Mouse (Mus musculus) heart, postnatal 0 days (tissue): ENCODE results near the gene Smarcb1. TPM values are rescaled to one million over a fixed set of nuclear protein-coding genes. Genes with fewer than 3 reads are reported as not detected.

Experiments
- ATAC-seq: fragments of 200-750 bp; cut with Nextera tagmentation; 2 replicates; pipeline ENCODE4 v1.8.0; 2017; ENCODE audit warnings: low read depth, moderate number of reproducible peaks, moderate library complexity; ENCODE audit not compliant: insufficient read depth
- DNase-seq: peaks from one replicate; pipeline ENCODE4 v3.0.0-alpha.2; 2016; ENCODE audit warnings: low spot score
- H3K27ac ChIP-seq: fragments of 300-500 bp; sonication (generic); 2 replicates; pipeline ENCODE4 v1.5.1; 2014; ENCODE audit warnings: low read depth, mild to moderate bottlenecking
- H3K27me3 ChIP-seq: fragments of 300-500 bp; sonication (generic); 2 replicates; pipeline ENCODE4 v1.6.1; 2014; ENCODE audit warnings: low read length, mixed read lengths; ENCODE audit not compliant: control insufficient read depth, insufficient read depth
- H3K36me3 ChIP-seq: fragments of 300-500 bp; sonication (generic); replicated peaks from 2 replicates; pipeline ENCODE4 v1.6.1; 2014; ENCODE audit warnings: low read length, mixed read lengths; ENCODE audit not compliant: control insufficient read depth, insufficient read depth
- H3K4me1 ChIP-seq: fragments of 300-500 bp; sonication (generic); 2 replicates; pipeline ENCODE4 v1.6.1; 2014; ENCODE audit warnings: antibody characterized with exemption; ENCODE audit not compliant: control insufficient read depth, insufficient read depth
- H3K4me2 ChIP-seq: fragments of 300-500 bp; sonication (generic); 2 replicates; pipeline ENCODE4 v1.6.1; 2014; ENCODE audit warnings: low read depth, mild to moderate bottlenecking, low read length, moderate library complexity
- H3K4me3 ChIP-seq: fragments of 300-500 bp; sonication (generic); 2 replicates; pipeline ENCODE4 v1.5.1; 2014; ENCODE audit warnings: low read depth, low read length
- H3K9ac ChIP-seq: fragments of 300-500 bp; sonication (generic); replicated peaks from 2 replicates; pipeline ENCODE4 v1.6.1; 2014; ENCODE audit warnings: low read depth, low read length, mixed read lengths
- H3K9me3 ChIP-seq: fragments of 300-500 bp; sonication (generic); replicated peaks from 2 replicates; pipeline ENCODE4 v1.6.1; 2016; ENCODE audit warnings: low read length; ENCODE audit not compliant: control insufficient read depth
- CTCF ChIP-seq: IDR thresholded peaks from 2 replicates; pipeline ENCODE4 v1.5.1; 2016; ENCODE audit warnings: antibody characterized with exemption, control low read depth, low read depth
- EP300 ChIP-seq: IDR thresholded peaks from 2 replicates; pipeline ENCODE4 v1.6.1; 2016; ENCODE audit warnings: antibody characterized with exemption, low read depth
- WGBS: fragments of 180-500 bp; shearing (Covaris S2); extraction: QIAGEN DNeasy Blood & Tissue Kit; methylation state at CpG from one replicate; pipeline ENCODE4 v1.1.7; 2014; 5-methylcytosine and 5-hydroxymethylcytosine counted together
- polyA plus RNA-seq: library from polyadenylated mRNA; unstranded; fragments of >200 nt; fragmentation: Nextera tagmentation; extraction: Ambion mirVana; gene quantifications from 2 replicates; pipeline ENCODE4 v1.2.1, GENCODE M21; 2015
- total RNA-seq: library from RNA; depleted of rRNA; stranded (reverse); fragments of >200 nt; gene quantifications from 2 replicates; pipeline ENCODE4 v1.2.3, GENCODE M21; 2014; ENCODE audit warnings: low replicate concordance

Smarcb1 gene
- total and polyA plus RNA-seq, 2 experiments from 2014 or later, result 45.7 to 63.9 TPM

DNA sequence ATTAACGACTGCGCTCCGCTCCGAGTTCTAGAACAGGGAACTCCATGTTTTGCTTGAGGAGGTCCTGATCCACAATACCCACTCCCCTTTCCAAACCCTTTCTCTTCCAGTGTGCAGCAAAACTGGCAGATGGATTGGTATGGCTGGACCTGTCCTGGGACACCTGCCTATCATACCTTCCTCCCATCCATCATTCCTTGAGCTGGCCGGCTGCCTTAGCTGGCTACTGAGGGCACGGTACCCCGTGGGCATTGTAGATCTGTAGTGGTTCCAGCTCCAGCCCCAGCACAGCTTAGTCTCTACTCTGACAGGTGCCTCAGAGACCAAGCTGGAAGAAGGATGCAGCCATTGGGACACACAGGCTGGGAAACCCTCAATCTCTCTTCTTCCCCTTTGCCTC lies 9.9 kb upstream of the Smarcb1 start:
- no peak for DNase-seq
- peak overlapping the region; percentile 60; the same call in 1 of the 2 replicates for H3K4me3 ChIP-seq
- no peaks in the 10 kb centered on the region; the same call in 1 of the 2 replicates for H3K27me3 ChIP-seq
- H3K4me1 ChIP-seq, result peaks cover 28% of the 10 kb centered on the region
- peaks cover 17% of the 10 kb centered on the region; the same call in 1 of the 2 replicates for H3K36me3 ChIP-seq
- TF ChIP-seq CTCF (no peak), EP300 (no peak)
- H3K9ac ChIP-seq, result no peak overlapping the region
- WGBS, result 47% methylated on average over 7 of the region's 7 CpGs
- H3K27ac ChIP-seq, result no peak overlapping the region
- no peak for ATAC-seq
- H3K4me2 ChIP-seq, result peak overlapping the region; percentile 98; the same call in 1 of the 2 replicates
- no peaks in the 10 kb centered on the region for H3K9me3 ChIP-seq

- Histone ChIP-seq H3K4me3 (no peak overlapping the region), H3K27me3 (no peaks in the 10 kb centered on the region; the same call in 1 of the 2 replicates), H3K4me2 (peak overlapping the region; percentile 8; the same call in 1 of the 2 replicates), H3K9me3 (no peaks in the 10 kb centered on the region), H3K36me3 (peaks cover 25% of the 10 kb centered on the region), H3K27ac (no peak overlapping the region), H3K9ac (no peak overlapping the region), H3K4me1 (peaks cover 28% of the 10 kb centered on the region)
- WGBS, result 21% methylated on average over 6 of the region's 6 CpGs
- TF ChIP-seq EP300, result no peak
- TF ChIP-seq CTCF, result no peak
- DNase-seq (peak; percentile 27), ATAC-seq (no peak)
Measured at GRCm38 (mm10) chr10:75930304-75930703, 8.9 kb upstream of the Smarcb1 start.

DNA sequence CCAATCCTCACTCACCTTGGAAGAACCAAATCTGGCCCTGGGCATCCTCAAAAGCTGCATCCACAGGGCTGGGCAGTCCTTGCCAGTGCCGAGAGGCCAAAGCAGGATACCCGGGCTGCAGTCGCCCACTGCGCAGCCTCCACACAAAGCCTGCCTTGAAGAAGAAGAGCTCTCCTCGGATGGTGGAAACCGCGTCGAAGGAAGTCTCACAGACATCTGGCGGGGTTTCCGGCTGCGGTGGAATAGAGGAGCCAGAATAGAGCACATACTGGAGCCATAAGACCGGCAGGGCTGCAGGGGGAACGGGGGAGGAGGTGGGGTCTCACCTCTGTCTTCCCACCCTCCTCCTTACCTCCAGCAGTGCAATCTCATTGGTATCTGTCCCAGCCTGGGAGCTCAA lies 5.0 kb upstream of the Smarcb1 start:
- Histone ChIP-seq H3K9me3 (no peaks in the 10 kb centered on the region), H3K27me3 (no peaks in the 10 kb centered on the region; the same call in 1 of the 2 replicates), H3K27ac (no peak overlapping the region), H3K4me2 (no peak overlapping the region), H3K4me3 (no peak overlapping the region), H3K36me3 (peaks cover 28% of the 10 kb centered on the region), H3K4me1 (peaks cover 19% of the 10 kb centered on the region), H3K9ac (no peak overlapping the region)
- WGBS, result 68% methylated on average over 13 of the region's 13 CpGs
- TF ChIP-seq EP300 (no peak), CTCF (no peak)
- DNase-seq, result no peak
- ATAC-seq, result no peak

- Histone ChIP-seq H3K4me2 (no peak overlapping the region), H3K27me3 (no peaks in the 10 kb centered on the region), H3K36me3 (peaks cover 28% of the 10 kb centered on the region), H3K4me3 (no peak overlapping the region), H3K27ac (no peak overlapping the region), H3K9ac (no peak overlapping the region), H3K9me3 (no peaks in the 10 kb centered on the region), H3K4me1 (peaks cover 14% of the 10 kb centered on the region)
- no peak for ATAC-seq
- no peak for TF ChIP-seq EP300
- no peak for DNase-seq
- WGBS, result 64% methylated on average over 2 of the region's 2 CpGs
Measured at GRCm38 (mm10) chr10:75924324-75924723, 2.9 kb upstream of the Smarcb1 start.

- Histone ChIP-seq H3K4me1 (peaks cover 14% of the 10 kb centered on the region), H3K27me3 (no peaks in the 10 kb centered on the region), H3K36me3 (peaks cover 20% of the 10 kb centered on the region), H3K9ac (peak overlapping the region; percentile 88), H3K27ac (peak overlapping the region; percentile 94), H3K4me2 (peak overlapping the region; percentile 98), H3K9me3 (no peaks in the 10 kb centered on the region), H3K4me3 (peak overlapping the region; percentile 99)
- TF ChIP-seq EP300 (no peak), CTCF (no peak)
- 5% methylated on average over 22 of the region's 22 CpGs for WGBS
- ATAC-seq (peak; percentile 27), DNase-seq (no peak)
Measured at GRCm38 (mm10) chr10:75921726-75922560, 526 bp upstream of the Smarcb1 start.

- Histone ChIP-seq H3K4me2 (no peak overlapping the region), H3K36me3 (peaks cover 26% of the 10 kb centered on the region; the same call in 1 of the 2 replicates), H3K9ac (no peak overlapping the region), H3K4me3 (no peak overlapping the region), H3K27ac (no peak overlapping the region), H3K9me3 (no peaks in the 10 kb centered on the region), H3K4me1 (peaks cover 14% of the 10 kb centered on the region), H3K27me3 (no peaks in the 10 kb centered on the region)
- DNase-seq, result no peak
- no peak for ATAC-seq
- 86% methylated on average over 5 of the region's 5 CpGs for WGBS
- no peak for TF ChIP-seq CTCF
- TF ChIP-seq EP300, result no peak
Measured at GRCm38 (mm10) chr10:75919026-75919425, 2.4 kb downstream of the Smarcb1 start.
